Mouse (Mus musculus): Measurements from ENCODE around the gene Upf3b.

DNA sequence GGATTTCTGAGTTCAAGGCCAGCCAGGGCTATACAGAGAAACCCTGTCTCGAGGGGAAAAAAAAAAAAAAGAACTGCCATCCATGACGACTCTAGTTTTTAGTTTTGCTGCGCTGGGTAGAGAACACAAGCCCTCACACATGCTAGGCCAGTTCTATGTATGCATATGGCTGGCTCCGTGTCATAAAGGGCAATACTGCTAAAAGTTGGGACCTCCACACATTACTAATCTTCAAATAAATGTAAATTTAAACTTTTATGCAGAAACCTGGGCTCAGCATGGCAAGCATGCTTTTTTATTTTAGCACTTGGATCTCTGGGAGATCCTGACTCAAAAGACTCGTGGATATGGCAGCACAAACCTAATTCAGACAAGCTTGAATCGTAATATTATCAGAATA lies 28.9 kb downstream of the Upf3b start:
- TF ChIP-seq CTCF (IDR thresholded peaks at IDR 0.05; ENCODE audit: low read depth) (no peak), EP300 (optimal IDR thresholded peaks at IDR 0.05) (no peak)
